Mouse (Mus musculus) lung, postnatal 4 days (tissue): ENCODE results near the gene Gm20671.
"Not testable (repeated sequence)": the region's sequence is repeated elsewhere in the genome, so short reads cannot be mapped to it uniquely, and the experiment has no call there.

ENCODE experiments used
- DNase-seq, 2 experiments: peaks; one replicate each; pipeline ENCODE4 v3.0.0; 2021

The Gm20671 gene

DNA sequence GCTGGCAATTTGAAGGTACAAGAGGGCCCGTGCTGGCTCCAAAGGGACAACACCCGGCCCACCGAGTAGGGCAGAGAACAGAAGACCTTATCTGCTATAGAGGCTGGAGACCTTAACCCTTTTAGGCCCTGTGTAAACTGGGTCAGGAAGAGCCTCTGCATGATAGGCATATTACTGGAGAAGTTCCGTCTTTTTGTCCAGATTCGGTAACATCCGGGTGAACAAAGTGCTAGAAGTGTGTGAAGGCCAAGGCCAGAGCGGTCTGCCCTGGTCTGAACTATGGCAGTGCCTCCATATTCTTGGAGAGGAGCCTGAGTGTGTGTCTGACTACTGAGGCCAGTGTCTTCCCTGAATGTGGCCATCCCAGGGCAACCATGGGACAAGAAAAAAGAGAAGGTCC is at the start of gene Gm20671:
Gm20671 (minus strand) TSS at position 101 of the 400 bp plus-strand sequence.
- no peak for DNase-seq

DNA sequence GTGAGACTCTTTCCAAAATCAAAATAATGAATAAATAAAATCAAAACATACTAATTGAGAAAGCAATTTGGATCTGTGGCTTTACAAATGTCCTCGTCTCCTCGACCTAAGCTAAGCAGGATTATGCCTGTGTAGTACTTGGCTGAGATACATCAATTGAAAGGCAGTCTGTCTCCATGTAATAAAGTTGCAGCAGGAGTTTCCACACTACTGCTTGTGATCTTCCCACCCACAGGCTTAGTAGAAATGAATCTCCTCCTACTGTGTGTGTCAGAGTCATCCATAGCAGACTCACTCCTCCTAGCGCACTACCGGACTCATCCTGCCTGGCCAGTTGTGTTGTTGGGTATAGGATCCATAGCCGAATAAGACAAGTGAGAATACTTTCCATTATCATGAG is 45.4 kb upstream of the Gm20671 start:
- DNase-seq: no peak

DNA sequence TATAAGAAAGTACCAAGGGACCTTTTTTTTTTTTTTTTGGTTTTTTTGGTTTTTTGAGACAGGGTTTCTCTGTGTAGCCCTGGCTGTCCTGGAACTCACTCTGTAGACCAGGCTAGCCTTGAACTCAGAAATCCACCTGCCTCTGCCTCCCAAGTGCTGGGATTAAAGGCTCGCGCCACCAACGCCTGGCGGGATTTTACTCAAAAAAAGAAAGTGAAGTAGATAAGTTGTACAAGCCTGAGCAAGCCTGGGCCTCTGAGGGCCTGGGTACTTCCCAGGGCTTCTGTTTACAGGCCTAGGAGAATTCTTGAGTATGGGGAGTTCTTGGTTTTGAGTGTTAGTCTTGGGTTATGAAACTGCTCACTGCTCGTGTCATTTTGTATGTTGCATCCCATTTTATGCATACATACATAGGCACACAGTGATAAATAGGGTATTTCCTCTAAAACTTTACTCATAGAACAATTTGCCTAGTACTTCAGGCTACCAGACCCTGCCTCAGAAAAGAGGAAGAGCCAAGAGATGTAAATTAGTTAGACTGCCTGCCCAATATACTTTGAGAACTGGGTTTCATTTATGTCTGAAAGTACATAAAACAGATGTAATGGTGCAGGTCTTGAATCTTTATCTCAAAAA is 42.6 kb upstream of the Gm20671 start:
- DNase-seq: no peak

DNA sequence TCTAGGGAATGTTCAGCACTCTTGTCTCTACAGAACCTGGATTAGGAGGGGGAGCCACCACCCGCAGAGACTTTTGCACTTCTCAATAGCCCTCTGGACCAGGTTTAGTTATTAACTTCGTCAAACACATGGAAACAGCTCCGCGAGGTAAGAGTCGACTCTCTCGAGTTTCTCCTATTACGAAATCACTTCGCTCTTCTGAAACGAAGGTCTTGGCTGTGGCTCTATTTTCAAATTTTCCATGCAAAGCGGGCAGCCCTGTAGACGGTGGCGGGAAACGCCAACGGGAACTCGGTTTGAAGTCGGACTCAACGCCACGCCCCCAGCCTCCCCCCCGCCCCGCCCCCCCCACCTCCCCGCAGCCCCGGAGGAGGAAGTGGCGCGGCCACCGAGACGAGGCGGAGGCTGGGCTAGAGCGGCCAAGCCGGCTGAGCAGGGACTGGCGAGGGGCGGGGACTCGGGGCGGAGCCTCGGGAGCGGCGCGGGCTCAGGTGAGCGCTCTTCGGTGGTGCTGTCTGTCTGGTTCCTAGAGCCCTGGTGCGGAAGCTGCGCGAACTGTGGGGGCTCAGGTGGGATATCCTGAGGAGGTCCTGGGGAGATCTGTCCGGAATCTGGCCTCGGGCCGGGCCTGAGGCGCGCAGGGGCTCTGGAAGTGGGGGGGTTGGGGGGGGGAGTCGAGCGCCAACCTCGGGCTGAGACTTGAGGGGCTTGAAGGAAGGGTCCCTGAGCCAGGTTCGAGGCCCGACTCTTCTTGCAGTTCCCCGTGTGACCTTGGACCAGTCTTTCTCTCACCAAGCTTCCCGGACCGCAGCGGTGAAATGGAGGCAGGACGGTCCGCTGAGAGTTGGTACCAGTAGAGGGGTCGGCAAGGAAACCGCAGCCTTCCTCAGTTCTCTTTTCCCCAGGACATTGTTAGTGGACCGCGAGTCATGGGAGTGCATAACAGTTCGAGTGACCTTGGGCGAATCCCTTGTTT is 36.6 kb upstream of the Gm20671 start, which contains the start of gene Depdc5:
Depdc5 (plus strand) TSS at position 449 of the 976 bp plus-strand sequence.
- DNase-seq: peak; percentile 95 to 97

DNA sequence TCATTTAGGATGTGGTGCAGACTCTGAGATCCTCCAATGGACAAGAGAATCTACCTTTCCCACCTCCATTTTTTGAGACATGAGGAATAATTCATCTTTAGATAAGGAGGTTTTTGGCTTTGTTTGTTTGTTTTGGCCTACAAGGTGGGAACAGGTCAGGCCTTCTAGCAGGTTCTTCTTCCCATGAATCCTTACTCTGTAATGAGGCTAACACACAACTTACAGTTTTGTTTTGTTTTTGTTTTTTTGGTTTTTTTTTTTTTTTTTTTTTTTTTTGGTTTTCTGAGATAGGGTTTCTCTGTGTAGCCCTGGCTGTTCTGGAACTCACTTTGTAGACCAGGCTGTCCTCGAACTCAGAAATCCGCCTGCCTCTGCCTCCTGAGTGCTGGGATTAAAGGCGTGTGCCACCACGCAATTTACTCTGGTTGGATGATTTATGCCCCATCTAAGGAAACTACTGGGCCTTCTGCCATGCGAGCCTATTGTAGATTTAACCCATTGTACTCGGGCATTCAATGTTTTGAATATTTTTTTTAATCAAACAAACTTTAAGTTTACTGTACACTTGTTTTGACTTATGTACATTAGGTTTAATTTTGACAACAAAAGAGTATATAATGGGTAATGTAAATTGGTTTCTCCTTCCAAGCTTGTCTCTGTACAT is 35.7 kb upstream of the Gm20671 start:
- DNase-seq: peak in 1 of 2 experiments; percentile 14

DNA sequence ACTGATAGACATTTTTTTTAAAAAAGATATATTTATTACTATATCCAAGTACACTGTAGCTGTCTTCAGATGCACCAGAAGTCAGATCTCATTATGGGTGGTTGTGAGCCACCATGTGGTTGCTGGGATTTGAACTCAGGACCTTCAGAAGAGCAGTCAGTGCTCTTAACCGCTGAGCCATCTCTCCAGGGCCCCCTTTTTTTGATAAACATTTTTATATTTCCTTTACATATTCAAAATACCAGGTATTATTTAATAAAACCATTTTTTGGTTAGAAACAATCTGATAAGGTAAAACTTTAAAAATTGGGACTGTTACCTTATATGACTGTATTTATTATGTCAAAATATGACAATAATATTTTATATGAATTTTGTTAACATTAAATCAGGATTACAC is 34.2 kb upstream of the Gm20671 start:
- no peak for DNase-seq

DNA sequence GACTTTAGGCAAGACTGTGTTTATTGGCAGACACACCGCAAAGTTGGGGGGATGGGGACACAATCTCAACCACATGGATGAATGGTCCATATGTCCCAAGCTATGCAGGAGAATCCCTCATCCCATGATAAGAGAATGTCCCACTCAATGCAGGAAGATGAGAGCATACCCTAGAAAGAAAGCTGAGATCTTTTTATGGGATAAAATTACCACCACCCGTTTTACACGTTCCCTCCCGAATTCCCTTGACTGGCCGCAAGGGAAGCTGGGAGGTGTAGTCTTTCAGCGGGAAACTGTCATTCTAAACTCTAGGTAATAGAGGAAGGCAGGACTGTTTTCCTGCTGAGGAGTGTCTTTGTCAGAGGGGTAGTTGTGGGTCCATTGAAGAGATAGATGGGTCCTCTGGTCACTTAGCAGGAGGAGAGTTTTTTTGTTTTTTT is 30.9 kb upstream of the Gm20671 start:
- peak in 1 of 2 experiments; percentile 56 for DNase-seq

DNA sequence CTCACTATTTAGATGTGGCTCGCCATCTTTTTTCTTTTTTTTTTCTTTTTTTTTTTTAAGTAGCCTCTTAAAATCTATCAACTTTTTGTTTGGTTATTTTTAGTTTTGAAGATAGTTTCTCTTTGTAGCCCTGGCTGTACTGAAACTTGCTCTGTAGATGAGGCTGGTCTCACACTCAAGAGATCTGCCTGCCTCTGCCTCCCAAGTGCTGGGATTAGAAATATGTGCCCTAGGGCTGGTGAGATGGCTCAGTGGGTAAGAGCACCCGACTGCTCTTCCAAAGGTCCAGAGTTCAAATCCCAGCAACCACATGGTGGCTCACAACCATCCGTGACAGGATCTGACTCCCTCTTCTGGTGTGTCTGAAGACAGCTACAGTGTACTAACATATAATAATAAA is 28.4 kb upstream of the Gm20671 start:
- DNase-seq: not testable (repeated sequence)

DNA sequence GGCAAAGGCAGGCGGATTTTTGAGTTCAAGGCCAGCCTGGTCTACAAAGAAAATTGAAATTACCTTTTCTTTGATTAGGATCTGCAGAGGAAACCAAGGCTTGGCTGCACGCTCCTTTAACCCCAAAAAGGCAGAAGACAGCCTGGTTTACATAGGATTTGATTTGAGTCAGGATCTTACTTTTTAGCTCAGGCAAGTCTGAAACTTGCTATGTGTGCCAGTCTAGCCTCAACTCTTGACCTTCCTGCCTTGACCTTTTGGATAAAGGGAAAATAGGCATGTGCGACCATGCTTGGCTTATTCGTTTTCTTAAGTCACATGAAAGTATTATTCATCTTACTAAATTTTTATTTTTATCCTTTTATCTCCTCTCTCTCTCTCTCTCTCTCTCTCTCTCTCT is 27.9 kb upstream of the Gm20671 start:
- DNase-seq: no peak

DNA sequence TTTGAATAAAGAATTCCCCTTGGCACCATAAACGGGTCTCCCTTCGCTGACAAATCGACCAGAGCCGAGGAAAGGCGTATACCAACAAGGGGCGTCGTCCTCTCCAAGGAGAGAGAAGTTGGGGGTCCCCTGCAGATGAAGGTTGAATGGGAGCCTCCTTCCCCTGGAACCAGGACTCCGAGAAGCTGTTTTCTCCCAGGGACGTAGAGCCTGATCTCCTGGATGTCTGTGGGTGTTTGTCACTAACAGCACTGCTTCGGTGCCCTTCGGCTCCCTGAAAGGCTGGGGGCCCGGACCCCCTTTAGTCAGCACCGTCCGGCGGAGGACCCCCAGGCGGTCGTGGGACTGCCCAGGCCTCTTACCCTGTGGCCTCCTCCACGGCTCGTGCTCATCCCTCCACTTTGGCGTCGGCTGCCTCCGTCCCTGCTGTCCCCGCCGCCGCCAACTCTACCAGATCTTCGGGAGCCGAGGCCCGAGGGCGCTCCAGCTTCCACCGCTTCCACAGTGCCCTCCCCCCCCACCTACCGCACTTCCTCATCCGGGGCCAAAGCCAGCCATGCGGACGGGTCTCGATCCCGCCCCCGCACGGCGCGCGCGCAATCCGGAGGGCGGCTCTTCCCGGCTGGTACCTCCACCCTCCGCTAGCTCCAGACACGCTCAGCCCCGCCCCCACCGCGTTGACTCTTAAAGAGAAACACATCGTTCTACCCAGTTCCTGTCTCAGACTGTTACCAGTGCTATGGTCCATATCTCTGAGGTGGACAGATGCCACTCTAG is 27.0 kb upstream of the Gm20671 start, which contains the start of gene Prr14l:
Prr14l (minus strand) TSS at position 526 of the 777 bp plus-strand sequence.
- peak; percentile 98 to 99 for DNase-seq

DNA sequence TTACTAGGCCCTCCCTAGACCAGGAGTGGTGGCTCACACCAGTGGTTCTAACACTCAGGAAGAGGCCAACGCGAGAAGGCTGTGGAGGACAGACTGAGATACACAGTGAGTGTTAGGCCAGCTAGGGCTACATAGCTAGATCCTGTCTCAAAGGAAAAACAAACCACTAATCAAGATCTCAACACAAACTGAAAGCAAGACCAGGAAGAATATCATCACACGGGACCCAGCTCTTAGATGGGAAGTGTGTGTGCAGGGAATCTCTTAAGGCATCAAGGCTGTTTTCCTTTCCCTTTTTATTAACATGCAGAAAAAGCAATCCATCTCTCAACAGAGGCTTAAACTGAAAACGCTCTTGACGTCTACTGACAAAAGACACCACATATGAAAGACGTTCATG is 25.1 kb upstream of the Gm20671 start:
- DNase-seq: no peak

DNA sequence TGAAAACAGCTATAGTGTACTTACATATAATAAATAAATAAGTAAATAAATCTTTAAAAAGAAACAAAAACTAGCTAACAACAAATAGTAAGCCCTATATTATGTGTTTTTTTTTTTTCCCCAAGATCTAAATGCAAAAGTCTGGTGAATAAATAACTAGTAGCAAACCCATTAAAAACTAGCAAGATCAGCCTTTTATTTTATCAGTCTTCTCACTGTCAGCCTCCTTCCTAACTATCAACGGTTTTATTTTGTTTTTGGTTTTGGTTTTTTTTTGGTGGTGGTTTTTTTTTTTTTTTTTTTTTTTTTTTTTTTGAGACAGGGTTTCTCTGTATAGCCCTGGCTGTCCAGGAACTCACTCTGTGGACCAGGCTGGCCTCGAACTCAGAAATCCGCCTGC is 22.7 kb upstream of the Gm20671 start:
- DNase-seq: not testable (repeated sequence)

DNA sequence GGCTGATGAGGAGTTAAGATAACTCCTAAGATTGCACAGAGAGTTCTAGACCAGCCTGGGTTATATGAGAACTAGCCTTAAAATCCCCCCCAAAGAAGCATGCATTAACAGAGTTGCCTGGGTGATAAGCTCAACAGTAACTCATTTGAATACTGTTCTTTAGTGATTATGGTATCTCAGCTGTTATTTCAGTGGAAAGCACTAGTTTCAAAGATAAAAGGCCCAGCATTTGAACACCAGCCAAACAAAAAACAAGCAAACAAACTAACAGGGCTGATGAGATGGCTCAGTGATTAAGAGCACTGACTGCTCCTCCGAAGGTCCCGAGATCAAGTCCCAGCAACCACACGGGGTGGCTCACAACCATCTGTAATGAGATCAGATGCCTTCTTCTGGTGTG is 22.3 kb upstream of the Gm20671 start:
- no peak for DNase-seq

DNA sequence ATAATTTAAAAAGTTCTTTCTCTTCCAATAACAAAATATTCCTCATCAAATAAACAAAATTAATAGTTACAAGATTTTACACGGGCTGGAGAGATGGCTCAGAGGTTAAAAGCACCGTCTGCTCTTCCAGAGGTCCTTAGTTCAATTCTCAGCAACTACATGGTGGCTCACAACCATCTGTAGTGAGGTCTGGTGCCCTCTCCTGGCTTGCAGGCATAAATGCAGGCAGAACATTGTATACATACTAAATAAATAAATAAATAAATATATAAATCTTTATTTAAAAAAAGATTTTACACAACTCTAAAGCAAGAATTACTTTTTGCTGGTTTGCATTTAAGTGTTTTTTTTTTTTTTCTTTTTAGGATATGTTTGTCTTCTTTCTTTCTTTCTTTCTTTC is 13.1 kb upstream of the Gm20671 start:
- no peak for DNase-seq

DNA sequence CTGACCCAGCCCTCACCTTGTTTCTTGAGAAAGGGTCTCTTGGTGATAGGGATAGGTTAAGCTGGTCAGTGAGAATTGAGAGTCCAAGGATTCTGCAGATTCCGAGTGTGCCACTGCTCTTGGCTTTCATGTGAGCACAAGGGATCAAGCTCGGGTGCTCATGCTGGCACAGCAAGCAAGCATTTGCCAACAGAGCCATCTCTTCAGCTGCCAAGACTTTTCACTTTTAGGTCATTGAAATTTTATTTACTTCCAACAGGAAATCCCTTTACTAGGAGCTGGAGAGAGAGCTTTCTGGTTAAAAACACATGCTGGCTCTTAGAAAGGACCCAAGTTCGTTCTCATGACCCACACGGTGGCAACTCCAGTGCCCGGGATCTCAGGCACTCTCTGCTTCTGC is 10.1 kb upstream of the Gm20671 start:
- no peak for DNase-seq

DNA sequence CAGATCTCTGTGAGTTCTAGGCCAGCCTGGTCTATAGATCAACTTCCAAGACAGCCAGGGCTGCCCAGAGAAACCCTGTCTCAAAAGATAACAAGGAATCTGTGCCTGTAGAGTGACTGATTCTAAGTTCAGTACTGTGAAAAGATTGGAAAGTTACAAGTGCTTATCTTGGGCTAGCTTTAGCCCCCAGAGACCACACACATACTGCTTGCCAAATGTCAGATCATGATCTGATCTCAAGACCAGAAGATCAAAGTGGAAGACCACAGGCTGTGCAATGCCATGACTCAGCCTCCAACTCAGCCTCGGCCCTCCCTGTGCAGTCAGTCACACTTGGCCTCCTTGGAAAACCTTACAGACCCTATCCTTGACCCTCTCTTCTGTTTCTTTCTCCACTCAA is 7.6 kb upstream of the Gm20671 start:
- DNase-seq: no peak

DNA sequence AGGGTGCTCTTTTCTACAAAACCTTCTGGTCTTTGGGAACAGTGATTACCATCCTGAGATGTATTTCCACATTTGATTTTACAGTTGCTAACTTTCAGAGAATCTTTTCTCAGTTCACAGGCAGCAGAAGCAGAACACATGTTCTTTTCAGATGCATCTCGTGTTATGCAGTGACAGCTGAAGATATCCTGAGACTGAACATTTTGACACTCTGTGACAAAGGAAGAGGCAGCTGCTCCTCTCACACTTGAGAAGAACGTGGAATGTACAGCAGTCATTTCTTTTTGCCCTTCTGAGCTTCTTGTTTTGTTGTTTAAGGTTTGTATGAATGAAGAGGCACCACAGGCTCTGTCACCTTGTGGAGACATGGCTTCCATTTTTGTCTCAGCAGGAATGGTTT is 3.1 kb upstream of the Gm20671 start:
- no peak for DNase-seq

DNA sequence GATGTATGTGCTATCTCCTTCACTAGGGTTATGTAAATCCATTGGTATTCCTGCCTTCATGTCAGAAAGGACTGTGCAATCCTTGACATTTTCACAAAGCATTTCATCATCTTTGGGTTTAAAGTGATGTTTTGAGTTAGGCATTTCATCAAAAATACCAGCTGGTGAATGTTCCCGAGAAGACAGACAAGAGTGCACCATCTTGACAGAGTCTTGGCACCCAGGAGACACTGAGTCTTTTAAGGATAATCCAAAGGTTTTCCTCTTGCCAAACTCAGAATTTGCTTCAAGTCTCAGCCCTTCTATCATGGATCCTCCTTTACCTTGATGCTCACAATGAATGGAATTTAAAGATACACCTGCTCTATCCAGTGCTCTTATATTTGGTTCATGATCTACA is 1.9 kb upstream of the Gm20671 start:
- not testable (repeated sequence) for DNase-seq

DNA sequence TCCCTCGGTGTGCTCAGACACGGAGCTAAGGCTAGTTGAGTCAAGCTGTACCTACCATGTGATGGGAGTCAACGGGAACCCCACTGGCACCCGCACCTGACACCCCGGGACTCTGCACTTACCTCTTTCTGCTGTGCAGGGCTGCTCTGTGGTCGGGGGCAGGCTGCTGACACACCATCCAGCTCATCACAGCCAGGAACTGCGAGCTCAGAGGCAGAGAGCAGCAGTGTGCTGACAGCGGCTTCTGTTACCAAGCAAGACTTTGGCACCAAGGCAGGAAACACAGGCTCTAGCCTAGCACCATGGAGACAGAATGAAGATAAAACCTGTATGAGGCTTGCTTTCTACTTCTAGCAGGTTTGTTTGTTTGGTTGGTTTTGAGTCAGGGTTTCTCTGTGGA is 6.4 kb downstream of the Gm20671 start:
- no peak for DNase-seq

DNA sequence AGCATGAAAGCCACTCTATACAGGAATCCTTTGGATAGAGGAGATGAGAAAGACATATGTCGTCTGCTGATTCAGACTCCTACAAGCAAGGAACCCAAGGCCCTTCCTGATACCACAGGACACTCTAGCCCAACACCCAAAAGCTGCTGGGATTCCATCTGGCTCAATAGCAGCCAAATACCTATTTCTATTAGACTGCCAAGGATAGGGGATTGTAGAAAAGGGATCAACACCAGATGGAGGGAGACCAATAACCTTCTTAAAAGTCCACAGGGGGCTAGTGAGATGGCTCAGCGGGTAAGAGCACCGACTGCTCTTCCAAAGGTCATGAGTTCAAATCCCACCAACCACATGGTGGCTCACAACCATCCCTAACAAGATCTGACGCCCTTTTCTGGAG is 11.5 kb downstream of the Gm20671 start:
- DNase-seq: no peak

DNA sequence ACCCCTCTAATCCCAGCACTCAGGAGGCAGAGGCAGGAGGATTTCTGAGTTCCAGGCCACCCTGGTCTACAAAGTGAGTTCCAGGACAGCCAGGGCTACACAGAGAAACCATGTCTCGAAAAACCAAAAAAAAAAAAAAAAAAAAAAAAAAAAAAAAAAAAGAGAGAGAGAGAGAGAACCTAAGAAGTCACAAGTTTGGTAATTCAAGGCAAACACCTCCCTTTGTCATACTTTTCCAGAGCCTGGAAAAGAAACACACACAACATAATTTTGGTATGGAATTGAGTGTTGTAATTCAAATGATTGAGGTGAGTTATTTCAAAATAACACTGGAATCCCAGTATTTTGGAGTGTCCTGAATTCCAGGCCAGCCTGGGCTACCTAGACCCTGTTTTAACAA is 40.5 kb downstream of the Gm20671 start:
- not testable (repeated sequence) for DNase-seq

DNA sequence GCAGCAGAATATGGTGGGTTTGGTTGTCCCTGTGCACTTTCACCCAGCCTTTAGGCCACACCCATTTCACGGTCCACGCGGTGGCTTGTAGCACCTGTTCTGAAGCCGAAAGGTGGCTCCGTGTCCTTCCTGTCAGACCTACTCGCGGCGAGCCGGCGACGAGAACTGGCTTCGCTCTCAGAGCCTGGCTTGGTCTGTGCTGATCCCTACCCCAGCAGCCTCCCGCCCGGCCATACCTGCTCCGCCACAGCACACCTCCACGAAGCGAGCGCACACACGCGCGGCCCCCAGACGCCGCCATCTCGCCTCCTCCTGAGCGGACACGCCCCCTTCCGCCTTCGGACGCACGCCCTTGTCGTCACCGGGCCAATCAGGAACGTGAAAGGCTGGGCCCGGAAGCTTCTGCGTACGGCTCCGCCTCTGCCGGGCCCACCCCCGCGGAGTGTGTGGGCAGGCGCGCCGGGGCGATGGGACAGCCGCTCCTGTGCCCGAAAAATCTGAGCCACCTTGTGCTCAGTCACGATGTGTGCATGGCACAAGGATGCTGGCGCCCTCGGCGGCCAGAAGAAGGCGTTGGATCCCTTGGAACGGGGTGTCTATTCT is 41.5 kb downstream of the Gm20671 start, which contains the start of gene Pisd:
Pisd (minus strand) TSS at position 334 of the 603 bp plus-strand sequence.
- DNase-seq: peak; percentile 95 to 96
